Mouse (Mus musculus): ENCODE measurements around the gene Isyna1.

- TF ChIP-seq POLR2A (IDR thresholded peaks at IDR 0.05; ENCODE audit: low read depth, low read length) (no peak), CTCF (IDR thresholded peaks at IDR 0.05; ENCODE audit: extremely low read depth, insufficient read length, insufficient replicate concordance, low read depth, low read length) (peak; percentile 75; the same call in 1 of the 2 replicates)
Measured at GRCm38 (mm10) chr8:70625104-70625503, 30.9 kb downstream of the Isyna1 start.
